Mouse (Mus musculus): ENCODE results near the gene Itgb5.
A peak's percentile ranks its signal among the peaks of the same experiment; 100 is the strongest.

Gene Itgb5

DNA sequence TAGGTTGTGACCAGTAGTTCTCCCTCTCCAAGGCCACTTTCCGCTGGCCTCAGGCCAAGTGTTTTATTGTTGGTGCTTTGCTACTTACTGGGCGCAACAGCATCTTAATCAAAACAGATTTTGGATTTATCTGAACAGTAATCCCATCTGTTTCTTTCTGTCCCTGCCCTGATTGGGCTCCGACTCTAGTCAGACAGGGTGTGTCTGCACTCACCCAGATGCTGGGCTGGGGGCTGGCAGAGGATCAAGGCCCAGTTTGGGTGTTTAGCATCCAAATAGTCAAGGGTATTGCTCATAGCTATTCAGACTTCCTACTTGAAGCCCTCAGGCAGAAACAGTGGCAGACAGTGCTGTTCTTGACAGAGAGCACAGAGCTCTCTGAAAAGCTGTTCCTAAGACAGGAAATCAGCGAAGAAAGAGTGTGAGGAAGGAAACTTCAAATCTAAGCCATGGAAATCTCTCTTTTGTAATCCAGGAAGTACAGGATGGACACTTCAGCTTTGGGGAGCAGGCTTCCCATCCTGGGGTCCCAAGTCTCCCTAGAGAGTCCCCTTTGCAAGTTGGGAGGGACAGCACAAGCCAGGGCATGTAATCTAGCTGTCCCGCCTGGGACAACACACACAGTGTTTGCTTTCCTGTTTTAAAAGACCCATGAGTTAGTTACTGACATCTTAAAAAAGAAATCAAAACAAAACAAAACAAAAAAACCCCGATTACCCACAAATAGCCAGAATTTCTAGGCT is 48.7 kb downstream of the Itgb5 start:
- no peak for DNase-seq (ENCODE audit: low read depth, low spot score)

- DNase-seq (ENCODE audit: low read depth, low spot score), result no peak
These were observed 49.6 kb downstream of the Itgb5 start for GRCm38 (mm10) chr16:33879031-33879430.

DNA sequence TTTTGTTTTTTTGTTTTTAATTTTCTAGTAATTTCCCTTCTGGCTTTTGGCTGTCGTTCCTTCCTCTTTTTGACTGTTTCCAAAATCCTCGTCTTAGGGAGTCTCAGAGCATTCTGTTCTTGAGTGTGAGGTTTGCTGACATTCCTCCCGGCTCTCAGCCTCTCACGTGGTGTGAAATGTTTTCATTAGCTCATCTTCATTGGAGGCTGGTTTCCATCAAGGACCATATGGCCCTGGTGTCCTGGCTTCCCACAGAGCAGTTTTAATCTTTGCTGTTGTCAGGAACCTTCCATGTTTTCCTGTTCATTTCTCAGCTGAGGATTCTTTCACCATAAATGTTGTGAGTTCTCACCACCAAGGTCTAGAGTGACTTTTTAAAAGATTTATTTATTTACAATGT is 50.1 kb downstream of the Itgb5 start:
- no peak for DNase-seq (ENCODE audit: low read depth, low spot score)

GRCm38 (mm10) chr16:33880765-33881164 is 51.3 kb downstream of the Itgb5 start:
- DNase-seq (ENCODE audit: low read depth, low spot score), result no peak

DNA sequence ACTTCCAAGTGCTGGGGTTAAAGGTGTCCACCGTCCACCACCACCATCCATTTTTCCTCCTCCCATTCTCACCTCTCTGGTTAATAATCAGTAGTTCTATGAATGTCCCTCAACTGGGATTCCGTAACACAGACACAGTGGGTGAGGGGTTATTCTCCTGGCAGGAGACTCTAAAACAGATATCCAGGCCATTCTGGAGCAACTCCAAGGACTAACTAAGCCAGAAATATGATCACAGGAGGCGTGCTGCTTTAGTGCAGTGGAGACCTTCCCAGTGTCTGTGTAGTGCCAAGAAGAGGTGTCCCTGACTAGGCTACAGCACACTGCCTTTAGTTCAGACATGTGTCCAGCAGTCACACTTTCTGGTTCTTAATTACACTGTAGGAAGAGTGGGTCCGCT is 53.1 kb downstream of the Itgb5 start:
- no peak for DNase-seq (ENCODE audit: low read depth, low spot score)

- DNase-seq (ENCODE audit: low read depth, low spot score), result no peak
These were observed 53.8 kb downstream of the Itgb5 start for GRCm38 (mm10) chr16:33883046-33883975.

- no peak for DNase-seq (ENCODE audit: low read depth, low spot score)
These were observed 54.7 kb downstream of the Itgb5 start for GRCm38 (mm10) chr16:33884201-33884600.

GRCm38 (mm10) chr16:33885021-33885471 is 55.6 kb downstream of the Itgb5 start:
- peak; percentile 3 for DNase-seq (ENCODE audit: low read depth, low spot score)

DNA sequence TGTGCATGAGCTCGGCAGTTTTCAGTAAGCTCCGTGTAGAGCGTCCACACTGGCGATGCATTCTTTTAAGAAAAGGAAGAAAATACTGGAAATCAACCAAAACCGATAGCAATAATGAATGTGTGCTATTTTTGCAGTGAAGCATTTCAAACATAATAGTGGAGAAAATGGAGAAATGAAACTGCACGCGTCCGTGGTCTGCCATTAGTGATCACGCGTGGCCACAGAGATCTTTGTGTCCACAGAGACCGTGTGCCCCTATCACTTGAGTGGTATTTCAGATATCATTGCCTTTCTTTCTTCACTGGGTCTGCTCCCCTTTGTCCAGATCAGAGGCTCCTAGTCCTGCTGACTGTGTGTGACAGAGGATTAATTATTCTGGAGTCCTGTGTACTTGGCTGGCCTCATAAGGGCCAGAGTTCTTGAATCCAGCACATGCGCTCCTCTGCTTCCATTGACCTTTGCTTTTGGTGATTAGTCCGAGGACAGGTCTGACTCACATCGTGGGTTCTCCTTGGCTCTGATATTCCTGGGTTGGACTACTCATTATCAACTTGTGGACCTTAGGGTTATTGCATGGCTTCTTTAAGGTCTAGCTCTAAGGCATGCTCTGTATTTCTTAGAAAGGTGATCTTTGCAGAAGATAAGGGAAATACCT is 56.3 kb downstream of the Itgb5 start:
- no peak for DNase-seq (ENCODE audit: low read depth, low spot score)

GRCm38 (mm10) chr16:33886665-33887064 is 57.2 kb downstream of the Itgb5 start:
- no peak for DNase-seq (ENCODE audit: low read depth, low spot score)

DNA sequence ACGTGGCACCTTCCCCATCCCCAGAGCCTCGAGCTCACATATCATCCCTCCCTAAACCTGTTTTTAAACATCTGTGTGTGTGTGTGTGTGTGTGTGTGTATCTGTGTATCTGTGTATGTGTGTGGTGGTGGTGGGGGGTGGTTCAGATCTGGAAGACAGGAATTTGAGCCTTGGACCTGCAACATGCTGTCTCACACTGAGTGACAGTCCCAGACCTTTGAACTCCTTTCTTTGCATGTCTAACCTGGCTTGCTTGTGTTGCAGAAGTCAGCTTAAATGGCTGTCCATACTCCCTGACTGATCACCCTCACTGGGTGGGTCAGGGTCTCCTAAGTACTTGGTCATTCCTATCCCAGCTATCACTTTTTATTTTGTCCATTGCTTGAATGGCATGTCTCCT is 58.5 kb downstream of the Itgb5 start:
- no peak for DNase-seq (ENCODE audit: low read depth, low spot score)

DNA sequence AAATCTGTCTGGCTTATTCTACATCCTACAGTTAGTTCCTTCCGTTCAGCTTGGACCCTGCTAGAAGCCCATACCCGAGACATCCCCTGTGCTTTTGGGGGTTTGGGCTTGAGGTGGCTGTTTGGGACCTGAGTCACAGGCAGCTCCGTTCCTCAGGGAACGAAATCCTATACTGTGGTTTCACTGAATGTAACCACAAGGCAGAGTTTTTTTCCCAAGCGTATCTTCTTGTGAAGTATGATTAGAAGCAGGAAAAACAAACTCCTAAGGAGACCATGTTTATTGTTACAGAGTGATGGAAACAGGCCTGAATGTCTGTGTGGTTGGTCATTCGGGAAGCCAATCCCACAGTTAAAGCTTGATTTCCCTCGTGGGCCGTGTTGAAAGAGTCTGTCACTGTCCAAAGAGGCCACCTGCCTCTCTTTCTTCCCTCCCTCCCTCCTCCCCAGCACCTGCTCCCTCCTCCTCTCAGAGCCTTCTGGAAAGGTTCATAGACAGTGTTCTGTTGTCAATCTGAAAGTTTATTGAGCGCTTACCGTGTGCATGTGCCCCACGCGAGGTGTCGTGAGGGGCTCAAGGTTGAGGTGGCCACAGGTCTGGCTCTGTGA is 59.6 kb downstream of the Itgb5 start:
- no peak for DNase-seq (ENCODE audit: low read depth, low spot score)

- no peak for DNase-seq (ENCODE audit: low read depth, low spot score)
These were observed 61.6 kb downstream of the Itgb5 start for GRCm38 (mm10) chr16:33891099-33891498.

GRCm38 (mm10) chr16:33891561-33892281 is 62.3 kb downstream of the Itgb5 start:
- peak; percentile 14 for DNase-seq (ENCODE audit: low read depth, low spot score)

GRCm38 (mm10) chr16:33892539-33892938 is 63.1 kb downstream of the Itgb5 start:
- no peak for DNase-seq (ENCODE audit: low read depth, low spot score)

GRCm38 (mm10) chr16:33893796-33894195 is 64.3 kb downstream of the Itgb5 start:
- DNase-seq (ENCODE audit: low read depth, low spot score), result no peak

DNA sequence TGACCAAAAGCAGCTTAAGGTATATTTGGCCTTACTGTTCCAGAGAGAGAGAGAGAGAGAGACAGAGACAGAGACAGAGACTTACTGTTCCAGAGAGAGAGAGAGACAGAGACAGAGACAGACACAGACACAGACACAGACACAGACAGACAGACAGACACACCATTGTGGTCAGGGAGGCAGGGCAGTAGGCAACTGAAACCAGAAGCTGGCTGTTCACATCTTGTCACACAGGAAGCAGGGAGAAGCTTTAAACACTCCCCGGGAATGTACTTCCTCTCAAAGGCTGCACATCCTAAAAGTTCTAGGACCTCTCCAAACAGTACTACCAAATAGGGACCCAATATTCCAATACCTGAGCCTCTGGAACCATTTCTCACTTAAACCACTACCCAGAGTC is 65.0 kb downstream of the Itgb5 start:
- DNase-seq (ENCODE audit: low read depth, low spot score), result no peak

DNA sequence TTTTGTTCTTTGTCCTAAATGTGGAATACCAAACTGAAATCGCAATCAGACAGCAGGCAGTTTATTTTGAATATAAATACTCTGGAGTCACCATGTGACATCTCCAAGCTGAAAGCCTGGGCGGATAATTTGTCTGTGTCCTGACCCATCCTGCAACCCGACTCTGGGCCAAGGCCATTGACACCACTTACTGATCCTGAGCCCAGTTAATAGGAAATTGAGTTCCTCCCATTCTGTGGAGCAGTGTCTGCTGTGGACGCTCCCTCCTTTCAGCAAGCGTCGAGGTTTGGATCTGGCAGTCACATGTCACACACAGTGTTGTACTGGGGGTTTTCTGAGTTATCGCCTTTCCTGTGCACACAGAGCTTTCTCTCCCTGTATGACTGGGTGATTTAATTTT is 66.2 kb downstream of the Itgb5 start:
- DNase-seq (ENCODE audit: low read depth, low spot score), result no peak

- DNase-seq (ENCODE audit: low read depth, low spot score), result no peak
These were observed 67.3 kb downstream of the Itgb5 start for GRCm38 (mm10) chr16:33896801-33897200.

DNA sequence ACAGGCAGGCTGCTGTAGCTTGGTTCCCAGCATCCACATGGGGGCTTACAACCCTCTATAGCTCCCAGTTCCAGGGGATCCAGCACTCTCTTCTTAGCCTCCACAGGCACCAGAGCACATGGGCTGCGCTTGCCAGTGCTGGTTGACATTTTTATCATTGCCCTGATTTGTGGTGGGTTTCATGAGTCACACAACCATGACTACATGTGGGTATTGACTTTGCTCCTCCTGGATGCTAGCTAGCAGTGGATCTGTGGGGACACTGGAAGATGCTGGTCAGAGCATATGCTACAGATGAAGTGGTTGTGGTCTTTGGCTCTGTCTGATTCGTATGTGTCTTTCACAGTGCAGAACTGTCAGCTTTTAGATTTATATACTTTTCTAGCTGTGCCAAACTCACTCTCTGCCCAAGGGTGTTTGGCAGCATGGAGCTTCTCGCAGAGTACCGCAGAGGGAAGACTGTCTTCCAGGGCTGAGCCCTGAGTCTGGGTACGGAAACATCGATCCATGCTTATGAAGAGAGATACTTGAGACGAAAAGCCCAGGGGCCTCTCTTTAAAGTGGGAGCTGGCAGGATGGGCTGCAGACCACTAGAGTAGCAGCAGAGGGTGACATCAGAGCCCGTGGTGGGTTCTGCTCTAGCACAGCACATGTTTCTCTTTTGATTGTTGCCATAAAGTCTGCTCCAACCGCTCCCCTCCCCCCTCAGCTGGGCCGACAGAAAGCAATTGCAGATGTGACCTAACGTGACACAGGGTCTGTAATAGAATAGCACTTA is 74.4 kb downstream of the Itgb5 start:
- no peak for DNase-seq (ENCODE audit: low read depth, low spot score)

Data from CD4-positive, CD25-positive, alpha-beta regulatory T cell, adult 2 months (primary cell).